Mouse (Mus musculus) heart, postnatal 0 days (tissue): Measurements from ENCODE around the gene Camkv. TPM values are rescaled to one million over a fixed set of nuclear protein-coding genes. Genes with fewer than 3 reads are reported as not detected.
A peak's percentile ranks its signal among the peaks of the same experiment; 100 is the strongest.

ENCODE experiments used
- ATAC-seq: fragments of 200-750 bp; cut with Nextera tagmentation; 2 replicates; pipeline ENCODE4 v1.8.0; 2017; ENCODE audit warnings: low read depth, moderate number of reproducible peaks, moderate library complexity; ENCODE audit not compliant: insufficient read depth
- DNase-seq: peaks from one replicate; pipeline ENCODE4 v3.0.0-alpha.2; 2016; ENCODE audit warnings: low spot score
- H3K27ac ChIP-seq: fragments of 300-500 bp; sonication (generic); 2 replicates; pipeline ENCODE4 v1.5.1; 2014; ENCODE audit warnings: low read depth, mild to moderate bottlenecking
- H3K27me3 ChIP-seq: fragments of 300-500 bp; sonication (generic); 2 replicates; pipeline ENCODE4 v1.6.1; 2014; ENCODE audit warnings: low read length, mixed read lengths; ENCODE audit not compliant: control insufficient read depth, insufficient read depth
- H3K36me3 ChIP-seq: fragments of 300-500 bp; sonication (generic); replicated peaks from 2 replicates; pipeline ENCODE4 v1.6.1; 2014; ENCODE audit warnings: low read length, mixed read lengths; ENCODE audit not compliant: control insufficient read depth, insufficient read depth
- H3K4me1 ChIP-seq: fragments of 300-500 bp; sonication (generic); 2 replicates; pipeline ENCODE4 v1.6.1; 2014; ENCODE audit warnings: antibody characterized with exemption; ENCODE audit not compliant: control insufficient read depth, insufficient read depth
- H3K4me2 ChIP-seq: fragments of 300-500 bp; sonication (generic); 2 replicates; pipeline ENCODE4 v1.6.1; 2014; ENCODE audit warnings: low read depth, mild to moderate bottlenecking, low read length, moderate library complexity
- H3K4me3 ChIP-seq: fragments of 300-500 bp; sonication (generic); 2 replicates; pipeline ENCODE4 v1.5.1; 2014; ENCODE audit warnings: low read depth, low read length
- H3K9ac ChIP-seq: fragments of 300-500 bp; sonication (generic); replicated peaks from 2 replicates; pipeline ENCODE4 v1.6.1; 2014; ENCODE audit warnings: low read depth, low read length, mixed read lengths
- H3K9me3 ChIP-seq: fragments of 300-500 bp; sonication (generic); replicated peaks from 2 replicates; pipeline ENCODE4 v1.6.1; 2016; ENCODE audit warnings: low read length; ENCODE audit not compliant: control insufficient read depth
- CTCF ChIP-seq: IDR thresholded peaks from 2 replicates; pipeline ENCODE4 v1.5.1; 2016; ENCODE audit warnings: antibody characterized with exemption, control low read depth, low read depth
- EP300 ChIP-seq: IDR thresholded peaks from 2 replicates; pipeline ENCODE4 v1.6.1; 2016; ENCODE audit warnings: antibody characterized with exemption, low read depth
- WGBS: fragments of 180-500 bp; shearing (Covaris S2); extraction: QIAGEN DNeasy Blood & Tissue Kit; methylation state at CpG from one replicate; pipeline ENCODE4 v1.1.7; 2014; 5-methylcytosine and 5-hydroxymethylcytosine counted together
- polyA plus RNA-seq: library from polyadenylated mRNA; unstranded; fragments of >200 nt; fragmentation: Nextera tagmentation; extraction: Ambion mirVana; gene quantifications from 2 replicates; pipeline ENCODE4 v1.2.1, GENCODE M21; 2015
- total RNA-seq: library from RNA; depleted of rRNA; stranded (reverse); fragments of >200 nt; gene quantifications from 2 replicates; pipeline ENCODE4 v1.2.3, GENCODE M21; 2014; ENCODE audit warnings: low replicate concordance

Gene Camkv
- total and polyA plus RNA-seq, 2 experiments from 2014 or later, result not detected

DNA sequence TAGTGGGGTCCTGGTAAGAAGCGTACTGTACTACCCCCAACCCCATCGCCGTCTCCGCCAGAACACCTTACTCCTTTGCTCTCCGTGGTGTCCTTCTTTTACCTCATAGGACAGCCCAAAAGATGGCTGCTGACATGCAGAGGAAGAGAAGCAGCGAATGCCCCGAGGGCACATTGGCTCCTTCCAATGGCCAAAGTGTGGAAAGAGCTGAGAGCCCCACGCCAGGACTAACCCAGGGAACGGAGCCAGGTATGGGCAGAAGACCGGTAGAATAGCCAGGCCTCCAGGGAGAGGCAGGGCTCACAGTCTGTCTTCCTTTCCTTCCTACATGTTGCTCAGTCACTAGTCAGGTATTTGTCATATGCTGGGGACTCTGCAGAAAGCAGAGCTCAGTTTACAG is 36.9 kb upstream of the Camkv start:
- peaks cover 21% of the 10 kb centered on the region for H3K36me3 ChIP-seq
- no peak overlapping the region for H3K9ac ChIP-seq
- no peaks in the 10 kb centered on the region for H3K9me3 ChIP-seq
- no peak overlapping the region for H3K4me2 ChIP-seq
- H3K4me3 ChIP-seq, result no peak overlapping the region
- ATAC-seq (no peak), DNase-seq (no peak)
- TF ChIP-seq CTCF (no peak), EP300 (no peak)
- 0 out of 2 replicates have a peak, but pooled peaks cover 3% of the 10 kb centered on the region for H3K27me3 ChIP-seq
- H3K27ac ChIP-seq, result no peak overlapping the region
- WGBS, result 85% methylated on average over 10 of the region's 10 CpGs
- H3K4me1 ChIP-seq, result no peaks in the 10 kb centered on the region

DNA sequence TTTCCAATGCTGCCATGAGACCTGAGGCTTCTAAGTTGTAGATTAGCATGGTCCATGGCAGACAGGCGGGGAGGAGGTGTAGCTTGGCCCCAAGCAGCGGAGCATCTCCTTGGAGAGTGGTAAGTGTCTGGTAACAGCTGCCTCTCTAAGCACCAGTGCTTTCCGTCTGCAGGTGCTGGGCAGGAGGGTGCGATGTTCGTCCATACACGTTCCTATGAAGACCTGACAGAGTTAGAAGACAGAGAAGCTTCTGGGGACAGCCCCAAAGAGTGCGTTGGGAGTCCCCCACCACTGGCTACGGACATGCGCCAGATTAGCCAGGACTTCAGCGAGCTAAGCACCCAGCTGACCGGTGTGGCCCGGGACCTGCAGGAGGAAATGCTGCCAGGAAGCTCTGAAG is 35.6 kb upstream of the Camkv start:
- TF ChIP-seq EP300 (no peak), CTCF (no peak)
- no peak for ATAC-seq
- no peak for DNase-seq
- Histone ChIP-seq H3K27me3 (0 out of 2 replicates have a peak, but pooled peaks cover 3% of the 10 kb centered on the region), H3K36me3 (peaks cover 21% of the 10 kb centered on the region), H3K9ac (no peak overlapping the region), H3K27ac (no peak overlapping the region), H3K9me3 (no peaks in the 10 kb centered on the region), H3K4me3 (no peak overlapping the region), H3K4me2 (no peak overlapping the region), H3K4me1 (no peaks in the 10 kb centered on the region)
- WGBS, result 76% methylated on average over 12 of the region's 12 CpGs

DNA sequence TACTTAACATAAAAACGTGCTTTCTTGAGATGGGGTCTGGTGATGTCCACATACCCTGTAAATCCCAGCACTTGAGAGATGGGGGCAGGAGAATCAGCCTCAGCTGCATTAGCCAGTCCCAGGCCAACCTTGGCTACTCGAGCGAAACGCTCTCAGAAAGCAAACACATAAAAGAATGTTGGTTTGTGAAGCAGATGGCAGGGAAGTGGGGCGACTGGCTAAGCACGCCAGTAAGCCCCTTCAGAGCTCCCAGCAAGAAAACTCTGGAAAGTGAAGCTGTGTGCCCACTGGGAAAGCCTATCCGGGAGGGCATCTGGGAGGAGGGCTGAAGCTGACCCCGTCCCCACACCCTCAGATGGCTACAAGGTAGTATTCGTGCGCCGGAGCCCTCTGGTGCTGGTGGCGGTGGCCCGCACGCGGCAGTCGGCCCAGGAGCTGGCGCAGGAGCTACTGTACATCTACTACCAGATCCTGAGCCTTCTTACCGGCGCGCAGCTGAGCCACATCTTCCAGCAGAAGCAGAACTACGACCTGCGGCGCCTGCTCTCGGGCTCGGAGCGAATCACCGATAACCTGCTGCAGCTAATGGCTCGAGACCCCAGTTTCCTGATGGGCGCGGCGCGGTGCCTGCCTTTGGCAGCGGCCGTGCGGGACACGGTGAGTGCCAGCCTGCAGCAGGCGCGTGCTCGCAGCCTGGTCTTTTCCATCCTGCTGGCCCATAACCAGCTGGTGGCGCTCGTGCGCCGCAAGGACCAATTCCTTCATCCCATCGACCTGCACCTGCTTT is 34.4 kb upstream of the Camkv start:
- ATAC-seq (no peak), DNase-seq (no peak)
- Histone ChIP-seq H3K4me3 (peak overlapping the region; percentile 23), H3K9me3 (no peaks in the 10 kb centered on the region), H3K4me2 (peak overlapping the region; percentile 57), H3K36me3 (peaks cover 21% of the 10 kb centered on the region), H3K4me1 (no peaks in the 10 kb centered on the region), H3K27ac (no peak overlapping the region), H3K27me3 (0 out of 2 replicates have a peak, but pooled peaks cover 3% of the 10 kb centered on the region), H3K9ac (0 out of 2 replicates have a peak overlapping the region, but pooled peaks have one; percentile 13)
- 19% methylated on average over 44 of the region's 44 CpGs for WGBS
- TF ChIP-seq EP300 (no peak), CTCF (peak; percentile 47; the same call in 1 of the 2 replicates)

DNA sequence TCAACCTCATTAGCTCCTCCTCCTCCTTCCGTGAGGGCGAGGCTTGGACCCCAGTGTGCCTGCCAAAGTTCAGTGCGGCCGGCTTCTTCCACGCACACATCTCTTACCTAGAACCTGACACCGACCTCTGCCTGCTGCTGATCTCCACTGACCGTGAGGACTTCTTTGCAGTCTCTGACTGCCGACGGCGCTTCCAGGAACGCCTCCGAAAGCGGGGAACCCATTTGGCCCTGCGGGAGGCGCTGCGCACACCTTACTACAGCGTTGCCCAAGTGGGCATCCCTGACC is 33.9 kb upstream of the Camkv start:
- H3K9ac ChIP-seq, result no peak overlapping the region
- WGBS, result 33% methylated on average over 17 of the region's 17 CpGs

GRCm38 (mm10) chr9:107904726-107905125 is 30.7 kb upstream of the Camkv start:
- Histone ChIP-seq H3K36me3 (peaks cover 9% of the 10 kb centered on the region), H3K4me2 (no peak overlapping the region), H3K4me3 (no peak overlapping the region), H3K9me3 (no peaks in the 10 kb centered on the region), H3K27me3 (0 out of 2 replicates have a peak, but pooled peaks cover 3% of the 10 kb centered on the region), H3K27ac (peak overlapping the region; percentile 39; the same call in 1 of the 2 replicates), H3K4me1 (no peaks in the 10 kb centered on the region), H3K9ac (no peak overlapping the region)
- 2% methylated on average over 4 of the region's 4 CpGs for WGBS
- TF ChIP-seq EP300 (no peak), CTCF (peak; percentile 98)
- peak; percentile 70 for ATAC-seq
- peak; percentile 82 for DNase-seq

More for the DNA sequence above, 33.9 kb upstream of the Camkv start:
- H3K4me1 ChIP-seq, result no peaks in the 10 kb centered on the region
- H3K27me3 ChIP-seq, result 0 out of 2 replicates have a peak, but pooled peaks cover 3% of the 10 kb centered on the region
- DNase-seq (no peak), ATAC-seq (no peak)
- no peak overlapping the region for H3K4me3 ChIP-seq
- no peak overlapping the region; the same call in 1 of the 2 replicates for H3K4me2 ChIP-seq
- no peak overlapping the region for H3K27ac ChIP-seq
- H3K36me3 ChIP-seq, result peaks cover 21% of the 10 kb centered on the region
- no peaks in the 10 kb centered on the region for H3K9me3 ChIP-seq
- no peak for TF ChIP-seq CTCF
- no peak for TF ChIP-seq EP300
